Mouse (Mus musculus) G1E (cell line): ENCODE measurements around the gene Cyp2u1. TPM values are rescaled to one million over a fixed set of nuclear protein-coding genes. Genes with fewer than 3 reads are reported as not detected.

Source experiments
- ATAC-seq: 2 replicates; pipeline ENCODE4 v1.8.0; 2016; ENCODE audit warnings: mild to moderate bottlenecking; ENCODE audit not compliant: insufficient number of reproducible peaks, poor library complexity, low FRiP score, severe bottlenecking; ENCODE audit errors: extremely low read depth
- DNase-seq: peaks from one replicate; pipeline ENCODE4 v3.0.0; 2012; ENCODE audit warnings: low spot score
- H3K27me3 ChIP-seq: 2 replicates; pipeline ENCODE4 v1.6.1; 2012; ENCODE audit warnings: mild to moderate bottlenecking, low read length, inconsistent platforms; ENCODE audit not compliant: insufficient read depth
- H3K36me3 ChIP-seq: replicated peaks from 2 replicates; pipeline ENCODE3; 2012; ENCODE audit warnings: mild to moderate bottlenecking, inconsistent platforms
- H3K4me1 ChIP-seq: 2 replicates; pipeline ENCODE4 v1.6.1; 2012; ENCODE audit warnings: low read depth, low read length, inconsistent platforms, mixed read lengths; ENCODE audit not compliant: insufficient read depth
- H3K4me3 ChIP-seq: 2 replicates; pipeline ENCODE4 v1.5.1; 2012; ENCODE audit warnings: low read depth, mild to moderate bottlenecking, inconsistent platforms, low read length, moderate library complexity, mixed read lengths
- H3K9me3 ChIP-seq: replicated peaks from 2 replicates; pipeline ENCODE4 v1.6.1; 2012; ENCODE audit warnings: inconsistent platforms
- CTCF ChIP-seq: IDR thresholded peaks from 2 replicates; pipeline ENCODE4 v1.5.1; 2012; ENCODE audit warnings: low read depth, low read length, inconsistent platforms, mixed read lengths
- GATA1 ChIP-seq: IDR thresholded peaks from 2 replicates; pipeline ENCODE4 v1.6.1; 2012; ENCODE audit warnings: borderline replicate concordance, low read length, inconsistent platforms, mixed read lengths
- GATA2 ChIP-seq: IDR thresholded peaks from 2 replicates; pipeline ENCODE4 v1.6.1; 2012; ENCODE audit warnings: low read depth, low read length, inconsistent platforms, borderline replicate concordance
- POLR2AphosphoS5 ChIP-seq: IDR thresholded peaks from 2 replicates; pipeline ENCODE4 v1.6.1; 2012; ENCODE audit warnings: low read depth, low read length, inconsistent platforms; ENCODE audit not compliant: insufficient replicate concordance
- TAL1 ChIP-seq: conservative IDR thresholded peaks from 2 replicates; pipeline ENCODE4 v1.6.1; 2012; ENCODE audit warnings: low read depth, low read length, inconsistent platforms, mixed read lengths
- polyA plus RNA-seq: library from polyadenylated mRNA; stranded (reverse); fragments of >175 nt; gene quantifications from 2 replicates; pipeline ENCODE4 v1.2.3, GENCODE M21; 2012
- total RNA-seq, 2 experiments: library from RNA; stranded (forward) in 1 of 2; stranded (reverse) in 1 of 2; fragments of 200-1000 nt in 1 of 2; fragments of >200 nt in 1 of 2; fragmentation: Nextera tagmentation in 1 of 2; gene quantifications; 2 replicates each; pipeline ENCODE4 v1.2.3; 2014 to 2017

Gene Cyp2u1
- total and polyA plus RNA-seq, 3 experiments: 0.05 TPM; not detected in 2

- TF ChIP-seq TAL1: no peak
- TF ChIP-seq GATA1: no peak
- no peak for TF ChIP-seq GATA2
- TF ChIP-seq POLR2AphosphoS5: no peak
- no peaks in the 10 kb centered on the region for H3K27me3 ChIP-seq
- no peak for ATAC-seq
- H3K36me3 ChIP-seq: no peaks in the 10 kb centered on the region
- DNase-seq: no peak
- H3K4me3 ChIP-seq: no peak overlapping the region
- no peaks in the 10 kb centered on the region for H3K4me1 ChIP-seq
- peaks cover 56% of the 10 kb centered on the region for H3K9me3 ChIP-seq
Measured at GRCm38 (mm10) chr3:131326637-131327036, 23.6 kb upstream of the Cyp2u1 start.

GRCm38 (mm10) chr3:131322081-131322815 is 19.2 kb upstream of the Cyp2u1 start:
- no peaks in the 10 kb centered on the region for H3K4me1 ChIP-seq
- no peaks in the 10 kb centered on the region for H3K36me3 ChIP-seq
- H3K9me3 ChIP-seq: peaks cover 45% of the 10 kb centered on the region
- ATAC-seq: no peak
- H3K4me3 ChIP-seq: no peak overlapping the region
- DNase-seq: no peak
- no peak for TF ChIP-seq CTCF
- TF ChIP-seq GATA2: no peak
- TF ChIP-seq TAL1: no peak
- TF ChIP-seq POLR2AphosphoS5: no peak
- TF ChIP-seq GATA1: no peak
- H3K27me3 ChIP-seq: no peaks in the 10 kb centered on the region

- TF ChIP-seq POLR2AphosphoS5 (no peak), CTCF (0 out of 2 replicates have a peak, but pooled peaks have one; percentile 5)
- peaks cover 37% of the 10 kb centered on the region for H3K9me3 ChIP-seq
- H3K36me3 ChIP-seq: no peaks in the 10 kb centered on the region
- no peak for ATAC-seq
- DNase-seq: no peak
- no peak overlapping the region for H3K4me3 ChIP-seq
- no peaks in the 10 kb centered on the region for H3K4me1 ChIP-seq
- no peaks in the 10 kb centered on the region for H3K27me3 ChIP-seq
Measured at GRCm38 (mm10) chr3:131320184-131320583, 17.2 kb upstream of the Cyp2u1 start.

- no peak overlapping the region for H3K4me3 ChIP-seq
- no peaks in the 10 kb centered on the region for H3K27me3 ChIP-seq
- no peaks in the 10 kb centered on the region for H3K36me3 ChIP-seq
- H3K4me1 ChIP-seq: no peaks in the 10 kb centered on the region
- no peak for DNase-seq
- TF ChIP-seq GATA2: no peak
- no peak for TF ChIP-seq POLR2AphosphoS5
- TF ChIP-seq GATA1: no peak
- TF ChIP-seq CTCF: no peak
- no peak for TF ChIP-seq TAL1
- peaks cover 38% of the 10 kb centered on the region for H3K9me3 ChIP-seq
- no peak for ATAC-seq
Measured at GRCm38 (mm10) chr3:131318211-131318610, 15.2 kb upstream of the Cyp2u1 start.

GRCm38 (mm10) chr3:131317126-131317525 is 14.1 kb upstream of the Cyp2u1 start:
- no peaks in the 10 kb centered on the region for H3K27me3 ChIP-seq
- H3K36me3 ChIP-seq: no peaks in the 10 kb centered on the region
- no peak for TF ChIP-seq GATA2
- TF ChIP-seq POLR2AphosphoS5: no peak
- TF ChIP-seq TAL1: no peak
- no peak for TF ChIP-seq CTCF
- TF ChIP-seq GATA1: no peak
- H3K4me3 ChIP-seq: no peak overlapping the region
- ATAC-seq: no peak
- peaks cover 39% of the 10 kb centered on the region for H3K9me3 ChIP-seq
- no peaks in the 10 kb centered on the region for H3K4me1 ChIP-seq
- DNase-seq: no peak

- H3K27me3 ChIP-seq: no peaks in the 10 kb centered on the region
- no peaks in the 10 kb centered on the region for H3K4me1 ChIP-seq
- no peak overlapping the region for H3K4me3 ChIP-seq
- DNase-seq (no peak), ATAC-seq (no peak)
- TF ChIP-seq GATA1: no peak
- TF ChIP-seq CTCF: no peak
- no peak for TF ChIP-seq GATA2
- TF ChIP-seq TAL1: no peak
- no peak for TF ChIP-seq POLR2AphosphoS5
- H3K36me3 ChIP-seq: no peaks in the 10 kb centered on the region
- H3K9me3 ChIP-seq: peaks cover 40% of the 10 kb centered on the region
Measured at GRCm38 (mm10) chr3:131315957-131316510, 13.0 kb upstream of the Cyp2u1 start.
